ENCODE assay signal across 23 mouse cellular contexts in genomic region chr1:163181851-163182250, GRCm38 (mm10).
A peak's percentile ranks its signal among the peaks of the same experiment; 100 is the strongest.
DNase-seq lines count a peak whose midpoint lies in the region; ATAC-seq and TF ChIP-seq lines count a peak whose summit lies in the region.
"Had no signal": no experiment of that assay in that cellular context is flagged by ENCODE, and none has a peak within 500 bp of the region (broad histone marks: within the 10 kb centered on the region; RNA-seq: fewer than 3 reads in every experiment).

No protein-coding gene starts in this region.

- no peaks in the 10 kb centered on the region for H3K4me1 ChIP-seq in heart, embryonic 11.5 days (ENCODE audit: control insufficient read depth, insufficient read depth, low read length)
- H3K4me1 ChIP-seq in embryonic fibroblast, embryonic 13.5 days (ENCODE audit: control insufficient read depth, insufficient read depth, low read length) = peaks cover 2% of the 10 kb centered on the region; the same call in 1 of the 2 replicates

- H3K4me3 ChIP-seq in heart, embryonic 11.5 days (ENCODE audit: low read depth, low read length) = no peak overlapping the region
- no peak overlapping the region for H3K4me3 ChIP-seq in embryonic fibroblast, embryonic 13.5 days (ENCODE audit: insufficient read depth, low read length)
- H3K4me3 ChIP-seq: embryonic facial prominence, embryonic 10.5 days; embryonic facial prominence, embryonic 12.5 days; erythroblast, embryonic 14.5 days; forebrain, embryonic 10.5 days; forebrain, embryonic 12.5 days had no signal

- no peak for TF ChIP-seq POLR2A in embryonic fibroblast, embryonic 13.5 days (IDR thresholded peaks at IDR 0.05; ENCODE audit: low read depth, low read length)

- no peak for ATAC-seq in heart, embryonic 11.5 days (replicated peaks; ENCODE audit: insufficient number of reproducible peaks, low FRiP score, low TSS enrichment)
- ATAC-seq in activated CD4-positive, CD25-positive, alpha-beta regulatory T cell, adult 4 months = no peak
- ATAC-seq: forebrain, embryonic 14.5 days; forebrain, postnatal 0 days; Patski had no signal

- H3K27ac ChIP-seq in heart, embryonic 11.5 days (ENCODE audit: low read depth, low read length) = no peak overlapping the region
- H3K27ac ChIP-seq in embryonic fibroblast, embryonic 13.5 days (ENCODE audit: insufficient read depth, low read length) = peak overlapping the region; percentile 60; the same call in 1 of the 2 replicates
- H3K27ac ChIP-seq: embryonic facial prominence, embryonic 10.5 days; embryonic facial prominence, embryonic 12.5 days; forebrain, embryonic 10.5 days; forebrain, embryonic 12.5 days had no signal

- no peaks in the 10 kb centered on the region for H3K27me3 ChIP-seq in heart, embryonic 11.5 days (ENCODE audit: control insufficient read depth, insufficient read depth, low read length)
- H3K27me3 ChIP-seq: embryonic facial prominence, embryonic 12.5 days; forebrain, embryonic 12.5 days; Patski had no signal

- WGBS in heart, embryonic 11.5 days (ENCODE audit: insufficient replicate concordance) = 49% methylated on average over 2 of the region's 2 CpGs

- no peaks in the 10 kb centered on the region for H3K9me3 ChIP-seq in heart, embryonic 11.5 days (replicated peaks; ENCODE audit: control insufficient read depth, low read length)
- H3K9me3 ChIP-seq: embryonic facial prominence, embryonic 10.5 days; embryonic facial prominence, embryonic 12.5 days; forebrain, embryonic 10.5 days; forebrain, embryonic 12.5 days had no signal

- no peak overlapping the region for H3K9ac ChIP-seq in heart, embryonic 11.5 days (ENCODE audit: low read depth, low read length)
- H3K9ac ChIP-seq: embryonic facial prominence, embryonic 12.5 days; forebrain, embryonic 12.5 days; forebrain, postnatal 0 days had no signal

- no peak for TF ChIP-seq CTCF in embryonic fibroblast, embryonic 13.5 days (IDR thresholded peaks at IDR 0.05; ENCODE audit: borderline replicate concordance, insufficient read depth, low read length)

- H3K4me2 ChIP-seq in heart, embryonic 11.5 days = no peak overlapping the region
- H3K4me2 ChIP-seq: embryonic facial prominence, embryonic 12.5 days; forebrain, embryonic 12.5 days had no signal

- no peaks in the 10 kb centered on the region for H3K36me3 ChIP-seq in heart, embryonic 11.5 days (ENCODE audit: control insufficient read depth, insufficient read depth, low read length)
- H3K36me3 ChIP-seq: embryonic facial prominence, embryonic 10.5 days; embryonic facial prominence, embryonic 12.5 days; forebrain, embryonic 10.5 days; forebrain, embryonic 12.5 days had no signal

- DNase-seq in heart, adult 11 months = peak; percentile 4
- peak; percentile 68 for DNase-seq in 416B (ENCODE audit: low read depth)
- DNase-seq in left cerebral cortex, postnatal 10 days (ENCODE audit: extremely low spot score in 1 of 2, low spot score in 2 of 2) = no peak
- DNase-seq in cerebellum, adult 11-12 months = no peak
- DNase-seq: adrenal gland, adult 2 months; adrenal gland, postnatal 10 days; adrenal gland, postnatal 25 days; cerebellum, adult 11 months; cerebellum, adult 2 months; cerebellum, adult 9-10 months; cerebellum, postnatal 10 days; cerebellum, postnatal 25 days; forebrain, postnatal 0 days had no signal

- intact Hi-C loops in left cerebral cortex, postnatal 10 days (cut with DNase I) = no loop called here

Comparison
In these comparisons a context has a peak if more than half of its experiments do, and no peak if none do; other contexts are left out.
1. DNase-seq: peak in heart, adult 11 months (single experiment) and 416B (single experiment); none in left cerebral cortex, postnatal 10 days (0 of 2) and cerebellum, adult 11-12 months (single experiment).